Mouse (Mus musculus) kidney, adult 2 months (tissue): ENCODE measurements around the gene Nbas.

Experiments
- CTCF ChIP-seq: fragments of 200-500 bp; conservative IDR thresholded peaks from 2 replicates; pipeline ENCODE4 v1.5.1; 2011; ENCODE audit warnings: low read depth, mild to moderate bottlenecking, control low read depth, low read length, moderate library complexity, mixed read lengths; ENCODE audit not compliant: insufficient read depth, insufficient read length
- POLR2A ChIP-seq: fragments of 200-500 bp; IDR thresholded peaks from one replicate; pipeline ENCODE4 v1.6.1; 2011; ENCODE audit warnings: low read depth, low read length, control low read depth

- TF ChIP-seq POLR2A (no peak), CTCF (no peak)
Observed at GRCm38 (mm10) chr12:13410191-13410590, 141.3 kb downstream of the Nbas start.
